Mouse (Mus musculus) cortical plate, adult 2 months (tissue): ENCODE results near the gene Orai3. TPM values are rescaled to one million over a fixed set of nuclear protein-coding genes. Genes with fewer than 3 reads are reported as not detected.

Experiments used
- H3K27ac ChIP-seq: fragments of 200-500 bp; 2 replicates; pipeline ENCODE4 v1.5.1; 2012; ENCODE audit warnings: low read length, control low read depth, inconsistent platforms; ENCODE audit not compliant: insufficient read depth
- H3K4me1 ChIP-seq: fragments of 200-500 bp; 2 replicates; pipeline ENCODE4 v1.6.1; 2011; ENCODE audit warnings: low read length; ENCODE audit not compliant: control insufficient read depth, insufficient read depth
- H3K4me3 ChIP-seq: fragments of 200-500 bp; 2 replicates; pipeline ENCODE4 v1.5.1; 2011; ENCODE audit warnings: mild to moderate bottlenecking, low read length, control low read depth; ENCODE audit not compliant: insufficient read depth
- CTCF ChIP-seq: fragments of 200-500 bp; IDR thresholded peaks from 2 replicates; pipeline ENCODE4 v1.5.1; 2011; ENCODE audit warnings: mild to moderate bottlenecking, control low read depth, low read length; ENCODE audit not compliant: insufficient read depth; ENCODE audit errors: extremely low read depth
- POLR2A ChIP-seq: fragments of 200-500 bp; IDR thresholded peaks from 2 replicates; pipeline ENCODE4 v1.6.1; 2011; ENCODE audit warnings: mild to moderate bottlenecking, low read length, control low read depth; ENCODE audit not compliant: insufficient read depth; ENCODE audit errors: extremely low read depth
- polyA plus RNA-seq: library from polyadenylated mRNA; depleted of rRNA; stranded (reverse); fragments of >200 nt; gene quantifications from 2 replicates; pipeline ENCODE4 v1.2.3, GENCODE M21; 2012

The Orai3 gene
- polyA plus RNA-seq, 1 experiment, result 24.6 TPM

GRCm38 (mm10) chr7:127746494-127747491 lies 22.8 kb upstream of the Orai3 start:
- H3K4me1 ChIP-seq, result no peaks in the 10 kb centered on the region
- TF ChIP-seq POLR2A, result no peak
- no peak for TF ChIP-seq CTCF

DNA sequence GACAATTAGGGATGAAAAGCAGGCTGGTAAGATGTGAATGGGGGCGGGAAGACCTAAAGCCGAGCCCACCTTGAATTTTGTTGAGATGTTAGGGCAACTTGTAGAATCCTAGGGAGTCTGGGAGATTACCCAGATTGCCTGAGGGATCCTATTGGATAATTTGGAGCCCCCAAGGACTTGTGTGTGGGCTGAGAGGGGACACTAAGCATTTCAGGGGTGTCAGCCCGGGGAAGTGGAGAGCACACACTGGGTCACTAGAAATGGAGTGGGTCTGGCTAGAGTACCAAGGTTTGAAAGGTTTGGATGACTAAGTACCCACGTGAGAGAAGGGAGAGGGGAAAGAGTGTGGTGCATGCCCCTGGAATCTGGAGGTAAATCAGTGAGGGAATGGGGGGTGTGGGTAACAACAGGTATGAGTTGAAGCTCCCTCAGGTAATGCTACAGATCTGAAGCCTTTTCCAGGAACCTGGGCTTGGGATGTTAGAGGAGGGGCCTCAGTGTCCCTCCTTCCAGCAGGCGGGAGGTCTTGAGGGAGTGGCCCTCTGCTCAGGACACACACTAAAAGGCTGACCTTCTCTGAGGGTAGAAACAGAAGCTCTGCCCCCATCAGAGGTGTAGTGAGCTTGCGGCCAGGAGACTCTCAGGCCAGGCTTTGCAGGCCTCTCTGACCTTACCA lies 21.9 kb upstream of the Orai3 start:
- peak overlapping the region; percentile 32 for H3K4me3 ChIP-seq
- H3K27ac ChIP-seq, result no peak overlapping the region

More at GRCm38 (mm10) chr7:127746494-127747491, 22.8 kb upstream of the Orai3 start:
- Histone ChIP-seq H3K4me3 (peak overlapping the region; percentile 32), H3K27ac (no peak overlapping the region)

GRCm38 (mm10) chr7:127748235-127748560 lies 21.4 kb upstream of the Orai3 start:
- Histone ChIP-seq H3K27ac (no peak overlapping the region), H3K4me1 (no peaks in the 10 kb centered on the region), H3K4me3 (no peak overlapping the region)

More for the DNA sequence above, 21.9 kb upstream of the Orai3 start:
- H3K4me1 ChIP-seq, result no peaks in the 10 kb centered on the region
- TF ChIP-seq POLR2A (no peak), CTCF (no peak)

DNA sequence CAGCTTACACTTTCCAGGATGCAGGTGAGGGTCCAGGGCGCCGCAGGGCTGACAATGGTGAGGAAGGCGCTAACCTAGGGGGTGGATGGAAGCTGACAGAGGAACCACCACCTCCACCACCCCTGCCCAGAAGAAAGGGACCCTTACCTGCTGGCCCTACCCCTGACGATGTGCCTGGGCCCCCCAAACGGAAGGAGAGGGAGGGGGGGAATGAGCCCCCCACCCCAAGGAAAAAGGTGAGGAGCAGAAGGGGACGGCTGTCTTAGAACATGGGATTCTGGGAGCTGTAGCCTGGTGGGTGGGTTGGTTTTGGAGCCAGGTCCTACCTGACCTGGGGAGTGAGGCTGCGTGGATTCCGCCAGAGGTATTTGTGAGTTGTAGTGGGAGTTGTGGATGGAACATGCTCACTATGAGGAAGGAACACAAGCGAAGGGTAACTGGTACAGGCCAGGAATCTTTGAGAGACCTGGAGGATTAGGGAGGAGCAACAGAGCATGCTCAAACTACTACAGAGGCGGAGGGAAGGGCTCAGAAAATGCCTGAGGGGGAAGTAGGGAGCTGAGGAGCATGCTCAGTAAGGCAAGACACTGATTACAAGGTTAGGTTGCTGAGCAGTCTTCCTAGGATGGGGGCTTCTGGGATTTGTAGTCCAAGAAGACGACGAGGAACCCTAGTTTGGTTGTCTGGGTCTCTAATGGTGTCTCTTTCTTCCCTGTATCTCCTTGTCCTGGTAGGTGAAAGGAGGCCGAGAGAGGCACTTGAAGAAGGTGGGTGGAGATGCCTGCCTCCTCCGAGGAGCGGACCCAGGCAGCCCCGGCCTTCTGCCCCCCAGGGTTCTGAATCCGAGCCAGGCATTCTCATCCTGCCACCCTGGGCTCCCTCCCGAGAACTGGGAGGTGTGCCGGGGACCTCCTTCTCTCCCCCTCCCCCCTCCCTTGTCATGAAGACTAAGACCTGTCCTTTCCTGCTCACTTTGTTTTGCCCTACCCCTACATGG lies 19.2 kb upstream of the Orai3 start:
- H3K27ac ChIP-seq, result no peak overlapping the region
- H3K4me1 ChIP-seq, result no peaks in the 10 kb centered on the region
- peak overlapping the region; percentile 14; the same call in 1 of the 2 replicates for H3K4me3 ChIP-seq
- TF ChIP-seq POLR2A, result peak; percentile 37; the same call in 1 of the 2 replicates
- no peak for TF ChIP-seq CTCF

More at GRCm38 (mm10) chr7:127748235-127748560, 21.4 kb upstream of the Orai3 start:
- TF ChIP-seq POLR2A, result no peak
- TF ChIP-seq CTCF, result no peak

GRCm38 (mm10) chr7:127751619-127752018 lies 18.0 kb upstream of the Orai3 start:
- Histone ChIP-seq H3K4me1 (peaks cover 3% of the 10 kb centered on the region; the same call in 1 of the 2 replicates), H3K4me3 (no peak overlapping the region), H3K27ac (no peak overlapping the region)
- TF ChIP-seq POLR2A (no peak), CTCF (no peak)

- H3K4me1 ChIP-seq, result peaks cover 3% of the 10 kb centered on the region; the same call in 1 of the 2 replicates
- TF ChIP-seq CTCF (no peak), POLR2A (no peak)
- H3K4me3 ChIP-seq, result no peak overlapping the region
- H3K27ac ChIP-seq, result no peak overlapping the region
These were observed 17.5 kb upstream of the Orai3 start for GRCm38 (mm10) chr7:127752069-127752468.

GRCm38 (mm10) chr7:127753158-127753557 lies 16.5 kb upstream of the Orai3 start:
- no peak overlapping the region for H3K4me3 ChIP-seq
- peaks cover 3% of the 10 kb centered on the region; the same call in 1 of the 2 replicates for H3K4me1 ChIP-seq
- H3K27ac ChIP-seq, result no peak overlapping the region
- no peak for TF ChIP-seq POLR2A
- TF ChIP-seq CTCF, result no peak

DNA sequence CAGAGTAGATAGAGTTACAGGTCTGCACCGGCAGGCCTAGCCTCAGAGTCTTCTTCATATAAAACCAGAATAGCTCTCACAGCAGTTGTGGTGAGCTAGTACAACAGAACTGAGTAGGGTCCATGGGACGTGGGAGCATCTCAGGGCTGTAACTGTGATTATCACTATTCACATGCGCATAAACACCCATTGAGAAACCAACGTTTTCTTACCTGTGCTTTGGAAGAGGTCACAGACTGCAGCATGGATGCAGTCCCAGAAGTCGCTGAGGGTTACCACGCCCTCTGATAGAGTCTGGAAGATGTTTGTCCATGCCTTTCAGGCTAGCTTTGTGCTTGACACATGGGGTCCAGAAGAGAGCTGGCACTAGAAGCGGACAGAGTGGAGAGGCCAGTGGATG lies 15.9 kb upstream of the Orai3 start:
- H3K4me3 ChIP-seq, result no peak overlapping the region
- H3K27ac ChIP-seq, result no peak overlapping the region
- peaks cover 3% of the 10 kb centered on the region; the same call in 1 of the 2 replicates for H3K4me1 ChIP-seq
- TF ChIP-seq POLR2A (no peak), CTCF (no peak)
